Mouse (Mus musculus) midbrain, postnatal 0 days (tissue): ENCODE measurements around the gene Hbb-y. TPM values are rescaled to one million over a fixed set of nuclear protein-coding genes. Genes with fewer than 3 reads are reported as not detected.

Source experiments
- ATAC-seq: fragments of 200-750 bp; cut with Nextera tagmentation; 2 replicates; pipeline ENCODE4 v1.8.0; 2017; ENCODE audit warnings: moderate number of reproducible peaks, mild to moderate bottlenecking, moderate TSS enrichment, moderate library complexity; ENCODE audit not compliant: low FRiP score
- DNase-seq: peaks from one replicate; pipeline ENCODE4 v3.0.0-alpha.2; 2015; ENCODE audit warnings: low spot score
- H3K27ac ChIP-seq: fragments of 300-500 bp; sonication (generic); 2 replicates; pipeline ENCODE4 v1.5.1; 2014; ENCODE audit warnings: low read depth, mild to moderate bottlenecking, low read length, mixed read lengths
- H3K27me3 ChIP-seq: fragments of 300-500 bp; sonication (generic); 2 replicates; pipeline ENCODE4 v1.6.1; 2014; ENCODE audit warnings: low read length, control low read depth, mixed read lengths; ENCODE audit not compliant: insufficient read depth
- H3K36me3 ChIP-seq: fragments of 300-500 bp; sonication (generic); 2 replicates; pipeline ENCODE4 v1.6.1; 2014; ENCODE audit warnings: low read length, control low read depth, mixed read lengths; ENCODE audit not compliant: insufficient read depth
- H3K4me1 ChIP-seq: fragments of 300-500 bp; sonication (generic); 2 replicates; pipeline ENCODE4 v1.6.1; 2014; ENCODE audit warnings: mild to moderate bottlenecking, control low read depth, antibody characterized with exemption, low read length, mixed read lengths; ENCODE audit not compliant: insufficient read depth
- H3K4me2 ChIP-seq: fragments of 300-500 bp; sonication (generic); 2 replicates; pipeline ENCODE4 v1.6.1; 2014; ENCODE audit warnings: low read depth, mild to moderate bottlenecking, low read length, mixed read lengths; ENCODE audit not compliant: poor library complexity, severe bottlenecking
- H3K4me3 ChIP-seq: fragments of 300-500 bp; sonication (generic); 2 replicates; pipeline ENCODE4 v1.5.1; 2014; ENCODE audit warnings: low read depth, mild to moderate bottlenecking, low read length, moderate library complexity
- H3K9ac ChIP-seq: fragments of 300-500 bp; sonication (generic); replicated peaks from 2 replicates; pipeline ENCODE4 v1.6.1; 2014; ENCODE audit warnings: mild to moderate bottlenecking, low read length, moderate library complexity, mixed read lengths; ENCODE audit not compliant: poor library complexity, severe bottlenecking
- H3K9me3 ChIP-seq: fragments of 300-500 bp; sonication (generic); 2 replicates; pipeline ENCODE4 v1.6.1; 2016; ENCODE audit warnings: low read length, control low read depth
- CTCF ChIP-seq: IDR thresholded peaks from 2 replicates; pipeline ENCODE4 v1.5.1; 2016; ENCODE audit warnings: antibody characterized with exemption, mild to moderate bottlenecking
- WGBS: fragments of 180-500 bp; shearing (Covaris S2); extraction: QIAGEN DNeasy Blood & Tissue Kit; methylation state at CpG from one replicate; pipeline ENCODE4 v1.1.7; 2014; 5-methylcytosine and 5-hydroxymethylcytosine counted together
- polyA plus RNA-seq: library from polyadenylated mRNA; unstranded; fragments of >200 nt; fragmentation: Nextera tagmentation; extraction: Ambion mirVana; gene quantifications from 2 replicates; pipeline ENCODE4 v1.2.1, GENCODE M21; 2015
- total RNA-seq: library from RNA; depleted of rRNA; stranded (reverse); fragments of >200 nt; gene quantifications from 2 replicates; pipeline ENCODE4 v1.2.3, GENCODE M21; 2014; rRNA removed

Gene Hbb-y
- 1.0 TPM in 1 of 2 replicates, not detected in the other for total RNA-seq
- polyA plus RNA-seq, result 1.1 TPM in 1 of 2 replicates, not detected in the other

DNA sequence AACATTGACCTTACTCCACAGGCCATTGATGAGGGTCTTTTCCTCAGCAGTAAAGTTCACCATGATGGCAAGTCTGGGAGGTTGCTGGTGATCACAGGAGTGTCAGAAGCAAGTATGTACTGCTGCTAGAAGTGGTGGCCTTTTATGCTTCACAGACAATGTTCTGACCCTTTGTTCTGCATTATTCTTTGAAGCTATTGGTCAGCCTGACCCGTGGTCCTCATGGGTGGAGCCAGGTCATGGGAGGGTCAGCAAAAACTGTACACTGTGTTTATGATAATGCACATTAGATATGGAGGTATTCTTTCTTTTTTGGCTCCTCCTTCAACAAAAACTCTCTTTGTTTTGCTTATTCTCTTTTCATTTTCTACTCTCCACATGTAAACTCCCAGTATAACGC lies at the start of gene Hbb-y:
Gene Hbb-y (minus strand): TSS at position 127 of the 400 bp plus-strand sequence.
- Histone ChIP-seq H3K27me3 (no peaks in the 10 kb centered on the region), H3K4me3 (no peak within 1 kb of the TSS), H3K36me3 (no peaks in the 10 kb centered on the region), H3K4me1 (no peaks in the 10 kb centered on the region), H3K9me3 (no peaks in the 10 kb centered on the region), H3K27ac (no peak within 1 kb of the TSS), H3K9ac (no peak within 1 kb of the TSS), H3K4me2 (no peak within 1 kb of the TSS)
- DNase-seq (no peak), ATAC-seq (no peak)
- TF ChIP-seq CTCF, result no peak
- WGBS, result 72% methylated on average over 2 of the region's 2 CpGs

DNA sequence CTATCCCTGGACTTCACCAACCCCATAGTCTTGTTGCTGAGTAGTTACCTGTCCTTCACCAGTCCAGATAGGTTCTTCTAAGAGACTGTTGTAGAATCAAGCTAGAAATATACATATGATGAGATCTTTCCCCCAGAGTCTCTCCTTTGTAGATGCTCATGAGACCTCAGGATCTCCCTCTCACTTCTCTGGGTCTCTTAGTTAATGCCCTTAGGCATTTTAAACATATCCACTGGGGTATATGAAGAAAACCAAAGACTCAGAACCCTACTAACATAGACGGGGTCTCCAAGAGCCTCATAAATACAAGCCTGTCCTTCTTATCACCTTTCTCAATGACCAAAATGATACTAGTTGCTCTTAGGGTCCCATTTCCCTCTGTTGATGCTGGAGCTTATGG lies 41.4 kb upstream of the Hbb-y start, which contains the start of gene Olfr64:
Gene Olfr64 (minus strand): TSS at position 101 of the 400 bp plus-strand sequence.
- no peak within 1 kb of the TSS for H3K9ac ChIP-seq
- no peak for ATAC-seq

DNA sequence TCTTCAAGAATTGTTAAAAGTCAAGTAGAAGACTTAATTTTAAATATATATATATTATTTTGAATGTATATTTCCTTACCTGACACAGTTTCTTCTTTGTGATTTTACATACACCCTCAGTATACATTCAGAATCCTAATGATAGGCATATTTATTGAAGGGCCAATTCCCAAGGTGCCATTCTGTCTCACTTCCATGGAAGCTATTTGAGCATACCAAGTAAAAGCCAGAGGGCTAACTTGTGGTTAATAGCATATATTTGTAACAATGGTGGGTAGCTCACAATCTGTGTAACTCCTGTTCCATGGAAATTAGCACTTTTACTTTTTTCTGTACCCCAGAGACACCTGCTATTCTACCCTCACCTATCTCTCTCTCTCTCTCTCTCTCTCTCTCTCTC lies 33.1 kb upstream of the Hbb-y start, which contains the start of gene Olfr66:
Gene Olfr66 (minus strand): TSS at position 101 of the 400 bp plus-strand sequence.
- DNase-seq (no peak), ATAC-seq (no peak)
- Histone ChIP-seq H3K27me3 (no peaks in the 10 kb centered on the region), H3K4me2 (no peak within 1 kb of the TSS), H3K36me3 (no peaks in the 10 kb centered on the region), H3K4me1 (no peaks in the 10 kb centered on the region), H3K9ac (no peak within 1 kb of the TSS), H3K9me3 (no peaks in the 10 kb centered on the region), H3K4me3 (no peak within 1 kb of the TSS), H3K27ac (no peak within 1 kb of the TSS)
- TF ChIP-seq CTCF, result no peak

More for the DNA sequence above, 41.4 kb upstream of the Hbb-y start, which contains the start of gene Olfr64:
- 73% methylated on average over 1 of the region's 1 CpGs for WGBS
- Histone ChIP-seq H3K4me2 (no peak within 1 kb of the TSS), H3K4me3 (no peak within 1 kb of the TSS), H3K9me3 (no peaks in the 10 kb centered on the region), H3K4me1 (no peaks in the 10 kb centered on the region), H3K36me3 (no peaks in the 10 kb centered on the region), H3K27me3 (no peaks in the 10 kb centered on the region), H3K27ac (no peak within 1 kb of the TSS)
- no peak for DNase-seq
- no peak for TF ChIP-seq CTCF

DNA sequence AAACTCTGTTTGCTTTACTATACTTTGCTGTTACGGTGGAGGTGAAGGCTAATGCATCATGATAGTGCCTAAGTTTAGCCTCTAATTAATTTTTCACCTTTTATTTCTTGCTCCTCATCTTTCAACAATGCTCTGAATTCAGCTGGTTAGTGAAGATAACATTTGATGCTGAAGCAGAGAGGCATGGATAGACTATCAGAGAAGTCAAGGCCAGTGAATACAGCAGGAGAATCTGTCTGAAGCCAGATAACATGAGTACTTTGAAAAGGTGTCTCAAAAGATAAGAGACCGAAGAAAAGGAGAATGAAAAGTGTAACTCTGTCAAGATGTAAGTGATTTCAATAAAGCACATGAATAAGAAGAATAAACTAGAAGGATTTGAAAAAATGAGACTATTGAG lies 24.1 kb upstream of the Hbb-y start:
- no peak for ATAC-seq
- H3K27ac ChIP-seq, result no peak overlapping the region

DNA sequence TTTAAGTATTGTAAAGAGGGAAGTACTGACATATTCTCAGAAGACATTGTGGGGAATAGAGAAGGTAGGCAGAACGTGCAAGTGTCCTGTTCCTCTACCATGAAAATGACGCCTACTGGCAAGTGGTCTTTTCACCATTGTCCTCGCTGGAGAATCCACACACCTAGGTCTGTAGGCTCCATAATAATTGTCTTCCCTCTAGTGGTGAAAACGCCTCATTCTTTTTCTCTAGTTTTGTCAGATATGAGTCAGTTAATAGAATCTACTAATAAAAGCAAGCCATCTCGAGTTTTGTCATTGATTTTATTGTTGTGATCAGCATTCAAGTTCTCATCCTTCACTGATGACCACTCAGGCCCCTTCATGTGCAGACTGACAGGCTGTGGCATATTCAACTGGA lies 21.4 kb upstream of the Hbb-y start:
- 47% methylated on average over 5 of the region's 5 CpGs for WGBS

More for the DNA sequence above, 24.1 kb upstream of the Hbb-y start:
- no peaks in the 10 kb centered on the region for H3K4me1 ChIP-seq
- no peak overlapping the region for H3K9ac ChIP-seq
- no peaks in the 10 kb centered on the region for H3K36me3 ChIP-seq
- H3K27me3 ChIP-seq, result no peaks in the 10 kb centered on the region
- no peak overlapping the region for H3K4me2 ChIP-seq
- whole genome bisulfite sequencing, result 82% methylated on average over 2 of the region's 2 CpGs
- H3K4me3 ChIP-seq, result no peak overlapping the region
- no peak for TF ChIP-seq CTCF
- no peaks in the 10 kb centered on the region for H3K9me3 ChIP-seq
- no peak for DNase-seq

DNA sequence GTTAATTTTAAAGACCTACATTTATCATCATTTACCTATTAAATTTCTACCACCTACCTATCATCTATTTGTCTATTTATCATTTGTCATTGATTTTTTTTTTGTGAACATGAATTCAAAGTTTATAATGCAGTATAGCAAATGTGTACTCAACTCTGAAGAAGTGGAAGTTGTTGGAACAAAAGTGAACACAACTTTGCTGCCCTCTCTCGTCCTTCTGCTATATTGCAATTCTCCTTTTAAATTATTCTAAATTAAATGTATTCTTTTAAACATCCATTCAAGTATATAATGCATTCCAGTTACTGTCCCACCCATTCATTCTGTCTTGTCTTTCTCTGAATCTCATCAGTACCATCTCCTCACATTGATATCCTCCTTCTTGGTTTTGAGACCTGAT lies 20.0 kb upstream of the Hbb-y start:
- no peak overlapping the region for H3K4me2 ChIP-seq
- H3K9ac ChIP-seq, result no peak overlapping the region
- H3K27ac ChIP-seq, result no peak overlapping the region
- DNase-seq (peak; percentile 69), ATAC-seq (no peak)
- TF ChIP-seq CTCF, result peak; percentile 78
- WGBS, result 6% methylated on average over 1 of the region's 1 CpGs
- H3K27me3 ChIP-seq, result no peaks in the 10 kb centered on the region
- no peaks in the 10 kb centered on the region for H3K4me1 ChIP-seq
- H3K9me3 ChIP-seq, result no peaks in the 10 kb centered on the region
- no peaks in the 10 kb centered on the region for H3K36me3 ChIP-seq
- no peak overlapping the region for H3K4me3 ChIP-seq

More for the DNA sequence above, 21.4 kb upstream of the Hbb-y start:
- peak; percentile 56 for TF ChIP-seq CTCF
- ATAC-seq, result no peak
- Histone ChIP-seq H3K4me1 (no peaks in the 10 kb centered on the region), H3K4me2 (no peak overlapping the region), H3K9ac (no peak overlapping the region), H3K27ac (no peak overlapping the region), H3K9me3 (no peaks in the 10 kb centered on the region), H3K27me3 (no peaks in the 10 kb centered on the region), H3K36me3 (no peaks in the 10 kb centered on the region), H3K4me3 (no peak overlapping the region)
- DNase-seq, result peak; percentile 12
